Mouse (Mus musculus) kidney, postnatal 14 days (tissue): ENCODE results near the gene F8.

Experiments
- DNase-seq: peaks from one replicate; pipeline ENCODE4 v3.0.0; 2022; ENCODE audit warnings: mixed read lengths

The F8 gene

GRCm38 (mm10) chrX:75137729-75138128, 244.7 kb downstream of the F8 start:
- no peak for DNase-seq

DNA sequence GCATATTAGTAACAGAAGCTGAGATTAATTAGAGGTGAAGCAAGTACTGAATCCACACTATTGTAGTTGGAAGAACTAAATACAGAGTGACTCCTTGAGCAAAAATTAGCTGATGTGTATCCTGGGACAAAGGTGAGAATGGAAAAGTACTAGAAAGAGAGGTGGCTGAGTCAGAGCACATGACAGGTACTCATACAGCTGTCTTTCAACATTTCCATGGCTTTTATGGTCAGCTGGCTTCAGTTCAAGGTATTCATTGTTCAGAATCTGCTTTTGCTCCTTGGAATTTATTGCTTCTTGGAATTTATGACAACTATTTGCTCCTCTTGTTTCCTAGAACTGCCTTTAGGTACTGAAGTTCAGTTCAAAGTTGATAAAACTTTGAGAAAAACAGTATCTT, 245.5 kb downstream of the F8 start:
- DNase-seq = no peak

DNA sequence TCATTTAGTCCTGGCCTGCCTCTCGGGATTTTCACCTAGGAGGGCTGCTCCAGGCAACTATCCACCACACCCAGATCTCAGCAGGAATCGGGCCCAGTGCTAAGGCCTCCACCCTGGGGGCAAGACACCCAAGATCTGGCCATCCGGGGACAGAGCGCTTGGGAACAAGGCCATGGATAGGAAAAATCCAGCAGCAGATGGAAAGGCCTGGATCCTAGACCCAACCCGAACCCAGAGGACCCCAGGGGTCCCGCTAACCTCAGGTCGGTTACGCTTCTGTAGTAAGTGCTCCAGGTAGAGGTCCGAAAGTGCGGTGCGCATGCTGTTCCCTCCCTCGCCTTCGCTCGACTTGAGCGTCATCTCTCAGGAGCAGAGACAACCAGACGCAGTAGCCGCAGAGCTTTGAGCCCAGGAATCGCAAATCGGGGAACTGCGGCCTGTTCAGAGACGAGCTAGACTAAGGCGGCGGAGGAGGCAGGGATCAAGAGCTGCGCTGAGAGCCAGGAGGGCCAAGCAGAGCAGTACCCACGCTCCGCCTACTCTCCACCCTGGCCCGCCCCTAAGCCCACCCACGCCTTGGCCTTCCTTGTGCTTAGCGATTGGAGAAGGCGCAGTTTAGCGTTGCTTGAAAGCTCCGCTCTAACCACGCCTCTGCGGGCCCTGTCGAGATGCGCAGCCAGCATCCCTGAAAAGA, 251.8 kb downstream of the F8 start, which contains the start of gene Mpp1:
Mpp1 (minus strand) TSS at position 550 of the 694 bp plus-strand sequence.
- peak; percentile 88 for DNase-seq

GRCm38 (mm10) chrX:75129474-75129873, 252.9 kb downstream of the F8 start:
- no peak for DNase-seq

- peak; percentile 60 for DNase-seq
These were observed 254.0 kb downstream of the F8 start for GRCm38 (mm10) chrX:75128333-75128980.

DNA sequence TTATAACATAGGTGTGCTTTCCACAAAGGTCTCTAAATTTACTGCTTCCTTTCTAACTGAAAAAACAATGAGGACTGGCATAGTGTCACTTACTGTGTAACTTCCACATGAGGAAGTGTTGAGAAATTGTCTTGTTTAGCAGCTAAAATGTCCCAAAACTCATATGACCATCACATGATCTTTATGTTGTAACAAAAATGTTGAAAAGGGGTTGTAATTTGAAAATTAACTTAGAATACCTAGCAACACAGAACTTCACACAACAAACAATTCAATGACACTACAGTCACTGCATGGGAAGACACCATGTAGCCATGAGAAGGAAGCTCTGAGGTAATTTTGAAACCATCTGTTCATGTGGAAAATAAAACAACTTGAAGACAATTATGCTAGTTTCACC, 255.5 kb downstream of the F8 start:
- no peak for DNase-seq

GRCm38 (mm10) chrX:75125606-75126005, 256.8 kb downstream of the F8 start:
- DNase-seq = no peak
